Mouse (Mus musculus): Measurements from ENCODE around the gene Arhgef19. TPM values are rescaled to one million over a fixed set of nuclear protein-coding genes. Genes with fewer than 3 reads are reported as not detected.
A peak's percentile ranks its signal among the peaks of the same experiment; 100 is the strongest.

Gene Arhgef19
- total RNA-seq, 2 experiments from 2014 or later, result 4.2 to 5.9 TPM

DNA sequence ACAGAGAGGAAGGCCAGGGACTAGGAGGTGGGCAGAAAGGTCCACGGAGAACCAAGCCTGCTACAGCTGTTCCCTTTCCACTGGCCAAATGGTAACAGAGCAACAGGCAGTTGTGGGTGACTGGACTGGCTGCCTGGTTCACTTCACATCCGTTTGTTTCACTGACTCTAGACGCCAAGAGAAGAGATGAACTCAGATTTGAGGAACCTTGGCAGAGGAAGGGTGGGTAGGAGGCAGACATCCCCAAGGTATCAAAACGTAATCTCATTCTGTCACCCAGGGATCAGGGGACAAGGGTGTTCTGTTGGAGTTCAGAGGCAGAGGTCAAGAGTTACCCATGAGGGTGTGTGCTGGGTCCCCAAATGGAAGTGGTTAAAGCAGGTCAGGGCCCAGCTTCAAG lies 60.9 kb downstream of the Arhgef19 start:
- intact Hi-C loops (cut with DNase I), result no loop called here
- no peak for DNase-seq (ENCODE audit: extremely low spot score in 1 of 2, low spot score in 2 of 2)

DNA sequence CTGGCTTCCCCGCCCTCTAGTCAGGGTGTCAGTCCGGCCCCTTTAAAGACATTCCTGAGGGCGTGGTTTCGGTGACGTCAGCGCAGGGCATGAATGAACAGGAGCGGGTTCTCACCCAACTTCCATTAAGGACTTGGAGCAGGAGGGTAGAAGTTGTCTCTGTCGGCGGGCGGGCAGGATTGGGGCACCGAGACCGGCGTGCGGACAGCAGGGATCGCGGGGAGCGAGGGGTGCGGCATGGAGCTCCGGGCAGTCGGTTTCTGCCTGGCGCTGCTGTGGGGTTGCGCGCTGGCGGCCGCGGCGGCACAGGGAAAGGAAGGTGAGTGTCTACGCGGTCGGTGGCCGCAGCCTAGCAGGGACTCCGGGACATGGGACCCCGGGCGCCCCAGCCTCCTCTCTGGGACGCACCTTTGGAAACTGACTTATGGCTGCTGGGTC lies 61.8 kb downstream of the Arhgef19 start, which contains the start of gene Epha2:
Gene Epha2, plus strand, starts transcription at position 125 of the 438 bp plus-strand sequence.
- intact Hi-C loops (cut with DNase I), result no loop called here
- peak; percentile 61 to 91 for DNase-seq (ENCODE audit: extremely low spot score in 1 of 2, low spot score in 2 of 2)

DNA sequence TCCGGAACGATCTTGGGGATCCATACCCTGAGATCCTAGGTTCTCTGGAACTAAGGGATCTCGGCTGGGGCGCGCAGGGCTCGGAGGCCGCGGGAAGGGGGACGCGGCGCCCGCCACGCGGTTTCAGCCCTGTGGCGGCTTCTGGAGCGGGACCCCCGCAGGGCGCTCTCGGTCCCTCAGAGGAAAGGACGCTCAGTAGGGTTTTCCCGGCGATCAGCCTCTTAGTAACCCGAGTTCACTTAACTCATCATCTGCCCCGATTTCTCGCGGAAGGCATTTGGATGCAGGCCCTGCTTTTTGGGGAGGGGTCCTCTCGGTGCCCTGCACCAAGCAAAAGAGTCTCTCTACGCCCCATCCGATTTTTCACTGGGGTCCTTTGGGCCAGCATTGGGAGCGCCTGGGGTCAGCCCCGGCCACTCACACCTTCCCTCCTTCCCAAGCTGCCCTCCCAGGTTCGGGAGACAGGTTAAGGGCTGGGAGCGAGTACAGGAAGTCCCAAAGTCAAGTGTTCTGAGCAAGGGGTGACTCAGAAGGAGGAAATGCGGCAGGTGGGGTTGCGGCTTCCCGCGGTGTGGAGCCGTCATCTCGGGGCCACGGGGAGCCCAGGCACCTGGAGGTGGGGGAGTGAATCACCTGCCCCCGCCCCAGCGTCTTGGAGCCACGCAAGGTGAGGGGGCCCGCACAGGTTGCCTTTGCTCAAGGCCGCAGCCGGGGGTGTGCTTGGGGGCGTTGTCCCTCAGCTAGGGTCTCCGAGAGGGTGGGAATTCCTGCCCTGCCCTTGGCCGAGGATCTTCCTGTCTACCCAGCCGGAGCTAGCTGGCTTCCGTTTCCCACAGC lies 62.5 kb downstream of the Arhgef19 start:
- DNase-seq (ENCODE audit: extremely low spot score in 1 of 2, low spot score in 2 of 2), result no peak
- intact Hi-C loops (cut with DNase I), result no loop called here

DNA sequence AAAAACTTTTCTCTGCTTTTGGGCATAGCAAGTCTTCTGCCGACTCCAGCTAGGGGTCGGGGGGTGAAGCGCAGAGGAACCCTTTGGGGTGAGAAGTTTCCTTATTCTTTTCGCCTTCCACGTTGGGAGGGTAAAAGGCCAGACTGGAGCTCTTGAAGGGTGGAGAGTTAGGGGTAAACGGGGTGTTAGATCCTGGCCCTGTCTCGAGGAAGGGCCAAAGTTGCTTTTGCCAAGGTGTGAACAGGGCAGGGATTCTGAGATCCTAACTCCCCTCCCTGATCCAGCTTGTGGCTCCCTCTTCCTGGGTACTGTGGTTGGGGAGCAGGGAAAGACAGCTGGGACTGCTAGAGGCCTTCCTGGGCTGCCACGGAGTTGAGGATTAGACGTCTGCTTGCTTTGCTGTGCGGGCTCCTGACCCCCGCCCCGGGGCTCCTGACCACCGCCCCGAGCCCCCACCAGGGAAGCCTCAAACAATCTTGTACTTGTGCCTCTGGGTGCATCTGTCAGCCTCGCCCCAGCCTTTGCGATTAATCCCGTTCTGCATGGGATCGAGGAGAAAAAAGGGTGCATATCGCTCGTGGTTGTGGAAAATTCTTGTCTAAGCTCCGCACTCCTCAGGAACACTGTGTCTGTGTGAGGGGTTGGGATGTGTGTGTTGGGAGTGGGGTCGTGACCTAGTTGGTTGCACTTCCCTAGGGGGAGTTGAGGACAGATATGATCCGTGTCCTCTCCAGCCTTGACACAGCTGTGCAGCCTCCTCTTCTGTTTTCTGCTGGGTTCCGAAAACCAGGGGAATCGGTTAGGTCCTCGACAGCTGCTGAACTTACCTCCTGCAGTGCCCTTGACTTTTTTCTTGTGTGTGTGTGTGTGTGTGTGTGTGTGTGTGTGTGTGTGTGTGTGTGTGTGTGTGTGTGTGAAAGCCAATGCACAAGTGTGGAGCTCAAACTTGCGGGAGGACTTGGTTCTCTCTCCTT lies 63.4 kb downstream of the Arhgef19 start:
- intact Hi-C loops (cut with DNase I), result no loop called here
- no peak for DNase-seq (ENCODE audit: extremely low spot score in 1 of 2, low spot score in 2 of 2)

DNA sequence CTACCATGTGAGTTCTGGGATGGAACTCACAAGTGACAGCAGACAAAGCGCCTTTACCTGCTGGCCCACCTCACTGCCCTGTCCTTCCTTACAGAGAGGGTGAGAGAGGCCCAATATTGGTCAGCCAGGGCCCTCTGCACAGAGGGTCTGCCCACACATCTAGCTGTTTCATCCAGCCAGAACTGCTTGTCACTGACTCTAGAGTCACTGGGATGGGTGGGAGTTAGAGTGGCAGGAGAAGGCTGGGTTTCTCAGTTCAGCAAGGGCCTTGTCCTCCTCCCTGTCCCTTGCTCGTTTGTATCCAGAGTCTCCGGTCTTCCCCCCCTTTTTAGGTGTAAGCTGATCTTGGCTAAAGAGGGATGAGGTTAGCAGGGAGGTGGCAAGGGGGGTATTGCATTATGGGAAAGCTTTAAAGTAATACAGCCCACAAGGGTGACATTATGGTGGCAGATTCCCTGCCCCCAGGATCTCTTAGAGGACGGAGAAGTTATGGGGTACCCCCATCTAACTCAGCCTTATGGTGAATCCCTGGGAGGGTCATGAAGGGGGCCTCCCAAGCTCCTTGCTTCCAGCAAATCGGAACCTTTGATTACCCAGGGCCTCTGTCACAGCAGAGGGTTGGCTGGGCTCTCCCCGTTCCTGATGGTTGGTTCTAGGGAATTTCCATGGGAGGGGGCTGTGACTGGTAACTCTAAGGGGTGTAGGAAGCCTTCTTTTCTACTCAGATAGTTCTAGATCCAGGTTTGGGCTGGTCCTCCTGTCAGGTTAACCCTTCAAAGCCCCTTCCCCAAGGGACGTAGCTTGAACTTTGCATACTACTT lies 64.3 kb downstream of the Arhgef19 start:
- no peak for DNase-seq (ENCODE audit: extremely low spot score in 1 of 2, low spot score in 2 of 2)
- intact Hi-C loops (cut with DNase I), result no loop called here

DNA sequence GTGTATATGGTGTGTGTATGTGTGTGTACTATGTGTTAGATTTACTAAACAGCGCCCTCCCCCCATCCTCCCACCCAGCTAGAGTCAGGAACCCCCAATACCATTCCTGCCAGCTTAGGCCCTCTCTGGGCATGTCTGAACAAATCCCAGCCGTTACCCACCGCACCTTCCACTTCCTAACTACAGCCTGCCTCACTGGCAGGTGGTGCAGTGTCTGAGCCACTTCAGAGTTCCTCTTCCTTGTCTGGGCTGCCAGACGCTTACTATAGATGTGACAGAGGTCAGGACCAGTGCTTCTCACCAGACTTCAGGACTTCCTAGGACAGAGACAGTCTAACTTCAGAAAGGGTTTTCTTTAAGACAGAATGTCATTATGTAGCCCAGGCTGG lies 64.9 kb downstream of the Arhgef19 start:
- intact Hi-C loops (cut with DNase I), result no loop called here
- DNase-seq (ENCODE audit: extremely low spot score in 1 of 2, low spot score in 2 of 2), result no peak

DNA sequence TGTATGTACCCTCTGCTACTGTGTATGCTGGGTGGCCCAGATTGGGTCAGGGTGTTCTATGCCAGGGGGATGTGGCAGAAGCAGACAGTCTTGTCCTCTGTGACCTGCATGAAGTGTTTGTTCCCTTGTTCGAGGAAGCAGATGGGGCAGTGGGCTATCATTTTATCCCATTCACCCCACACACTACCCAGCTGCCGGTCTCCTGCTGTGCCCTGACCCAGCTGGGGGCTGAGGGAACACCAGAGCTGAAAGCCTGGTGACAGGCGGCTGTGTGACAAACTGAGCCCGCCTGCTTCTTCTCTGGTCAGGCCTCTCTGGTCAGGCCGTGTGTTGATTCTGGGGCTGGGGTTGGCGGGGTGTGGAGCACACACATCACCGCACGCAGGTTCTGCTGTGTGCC lies 66.8 kb downstream of the Arhgef19 start:
- DNase-seq (ENCODE audit: extremely low spot score in 1 of 2, low spot score in 2 of 2), result no peak
- intact Hi-C loops (cut with DNase I), result no loop called here

Other genes with a start within 250 kb of the Arhgef19 start
- gene Mfap2, start 229.1 kb upstream of the Arhgef19 start, total RNA-seq (2021), result 10 to 100 TPM in 1 of 2 experiments, 1 to 10 TPM in 1; 9.3 to 14.8 TPM
- 10 to 100 TPM; 44.5 to 45.2 TPM for gene Crocc, start 178.9 kb upstream of the Arhgef19 start, total RNA-seq (2021)
- gene Necap2, start 161.1 kb upstream of the Arhgef19 start, total RNA-seq (2021), result 10 to 100 TPM; 41.8 to 42.9 TPM
- gene Spata21, start 151.2 kb upstream of the Arhgef19 start, total RNA-seq (2021), result under 1 TPM; 0.17 to 0.59 TPM
- 10 to 100 TPM; 43.0 to 45.3 TPM for gene Szrd1, start 99.7 kb upstream of the Arhgef19 start, total RNA-seq (2021)
- 10 to 100 TPM; 35.2 to 35.4 TPM for gene Fbxo42, start 91.6 kb upstream of the Arhgef19 start, total RNA-seq (2021)
- 1 to 10 TPM; 3.5 to 5.0 TPM for gene Rsg1, start 25.5 kb upstream of the Arhgef19 start, total RNA-seq (2021)
- gene Epha2, start 61.7 kb downstream of the Arhgef19 start, total RNA-seq (2021), result 1 to 10 TPM; 1.9 TPM
- 10 to 100 TPM; 10.8 to 12.1 TPM for gene Fam131c, start 128.7 kb downstream of the Arhgef19 start, total RNA-seq (2021)
- not detected for gene Clcnka, start 159.2 kb downstream of the Arhgef19 start, total RNA-seq (2021)
- gene Clcnkb, start 176.5 kb downstream of the Arhgef19 start, total RNA-seq (2021), result not detected
- under 1 TPM; 0.11 to 0.20 TPM for gene Hspb7, start 181.3 kb downstream of the Arhgef19 start, total RNA-seq (2021)
- gene Srarp, start 196.6 kb downstream of the Arhgef19 start, total RNA-seq (2021), result 1 to 10 TPM; 2.5 to 3.5 TPM
- gene Zbtb17, start 205.2 kb downstream of the Arhgef19 start, total RNA-seq (2021), result 10 to 100 TPM; 23.0 to 26.1 TPM